Mouse (Mus musculus) spleen, embryonic (tissue): ENCODE measurements around the gene Khsrp.

Experiments
- CTCF ChIA-PET: fragments of 350-600 bp; sonication (Branson Sonifier 250); formaldehyde crosslinking; loops from one replicate; lab custom pipeline; 2022; lab: Charles Lee

Khsrp gene

DNA sequence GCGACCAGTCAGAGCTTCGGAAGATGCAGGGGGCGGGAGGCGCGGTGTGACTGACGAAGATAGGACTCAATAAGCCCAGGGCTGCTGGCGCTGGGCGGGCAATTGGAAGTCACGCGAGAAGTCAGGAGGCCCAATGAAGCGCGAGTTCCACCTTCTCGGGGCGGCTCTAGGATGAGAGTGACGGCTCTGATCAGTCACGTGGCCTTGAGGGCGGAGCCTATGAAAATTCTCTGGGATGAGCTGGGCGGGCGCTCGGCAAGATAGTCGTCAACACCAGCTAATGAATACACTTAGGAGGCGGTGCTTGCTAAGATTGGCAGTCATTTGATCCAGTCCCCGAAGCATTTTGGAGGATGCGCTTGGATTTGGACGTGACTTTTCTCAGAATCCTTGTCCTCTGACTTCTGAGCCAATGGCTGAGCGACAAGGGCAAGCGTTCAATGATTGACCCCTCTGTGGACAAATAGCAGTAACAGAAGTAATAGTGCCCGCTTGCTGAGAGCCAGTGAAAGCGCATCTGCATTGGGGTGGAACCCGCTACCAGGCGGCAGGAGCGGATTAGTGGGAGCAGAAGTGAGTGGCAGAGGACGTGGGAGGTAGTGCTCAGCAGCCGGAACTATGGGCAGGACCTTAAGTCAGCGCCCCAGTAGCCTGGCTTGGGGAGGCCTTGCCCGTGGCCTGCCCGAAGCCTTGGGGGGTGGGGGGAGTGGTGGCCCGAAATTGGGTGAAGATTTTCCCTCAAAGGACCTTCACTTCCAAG lies 519 bp upstream of the Khsrp start:
- CTCF ChIA-PET, result no interaction called here

DNA sequence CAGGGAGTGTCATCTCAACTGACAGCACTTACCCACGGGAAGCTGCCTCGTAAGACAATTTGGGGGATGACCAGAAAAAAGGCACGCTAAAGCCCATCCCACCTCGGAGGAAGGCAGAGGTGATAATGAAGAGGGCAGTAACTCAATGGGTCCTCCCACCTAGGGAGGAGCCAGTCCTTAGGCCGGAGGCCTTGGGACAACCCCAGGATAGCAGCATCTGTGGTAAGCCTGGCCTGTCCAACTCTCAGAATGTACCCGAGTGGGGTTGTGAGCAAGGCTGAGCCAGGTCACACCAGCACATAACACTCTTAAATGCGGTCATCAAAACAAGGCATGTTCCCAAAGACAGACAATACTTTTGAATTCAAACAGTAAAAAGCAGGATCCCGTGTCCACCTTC lies 1.6 kb downstream of the Khsrp start:
- CTCF ChIA-PET, result no interaction called here

- CTCF ChIA-PET, result no interaction called here
Observed at GRCm38 (mm10) chr17:57027471-57027870, 3.9 kb downstream of the Khsrp start.

GRCm38 (mm10) chr17:57020960-57021359 lies 10.4 kb downstream of the Khsrp start:
- CTCF ChIA-PET, result no interaction called here

- CTCF ChIA-PET, result no interaction called here
Observed at GRCm38 (mm10) chr17:57019693-57020092, 11.6 kb downstream of the Khsrp start.

GRCm38 (mm10) chr17:57012245-57012795 lies 19.0 kb downstream of the Khsrp start:
- CTCF ChIA-PET, result no interaction called here

DNA sequence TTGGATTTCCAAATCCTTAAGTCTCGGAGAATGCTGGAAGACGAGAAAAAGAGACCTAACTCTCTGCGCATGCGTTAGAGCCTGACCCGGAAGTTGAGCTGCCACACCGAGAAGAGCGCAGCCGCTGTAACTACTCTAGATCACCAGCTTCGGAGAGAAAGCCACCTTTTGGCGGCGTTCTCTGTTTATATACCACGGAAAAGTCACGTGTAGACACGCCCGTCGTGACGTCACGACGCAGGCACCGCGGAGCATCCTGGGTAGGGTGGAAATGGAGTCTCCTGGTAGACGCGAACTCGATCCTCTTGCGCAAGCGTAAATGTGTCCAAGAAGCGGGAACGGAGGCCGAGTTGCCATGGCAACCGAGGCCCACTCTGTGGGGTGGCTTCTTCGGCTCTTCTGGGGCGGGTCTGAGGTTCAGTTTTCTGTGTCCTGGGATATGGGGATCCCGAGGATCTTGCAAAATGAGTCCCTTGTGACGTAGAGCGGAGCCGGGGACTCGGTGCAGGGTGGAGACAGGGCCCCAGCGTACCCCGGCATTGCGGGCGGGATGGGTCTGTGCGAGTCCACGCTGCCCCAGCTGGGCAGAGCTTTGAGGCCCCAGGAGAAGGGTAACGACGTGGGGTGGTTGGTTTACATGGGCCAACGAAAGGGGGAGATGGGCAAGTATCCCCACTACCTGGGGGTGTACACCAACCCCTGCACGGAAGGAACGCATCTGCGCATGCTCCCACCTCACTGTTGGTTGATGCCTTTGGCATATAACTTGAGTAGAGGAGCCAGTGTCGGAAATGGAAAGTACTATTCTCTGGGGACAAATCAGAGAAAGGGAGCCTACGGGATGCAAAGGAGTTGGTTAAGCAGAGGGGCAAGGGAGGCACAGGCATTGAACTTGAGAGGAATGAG lies 19.8 kb downstream of the Khsrp start, which contains the start of the genes Gtf2f1 and Gm17949:
Gene Gtf2f1 (minus strand): TSS at position 53 of the 906 bp plus-strand sequence.
Gene Gm17949 (plus strand): TSS at position 234 of the 906 bp plus-strand sequence.
- CTCF ChIA-PET, result interaction anchor here (1.2 kb wide), 1 partner anchor 49 kb away, joined by 3 read pairs; no protein-coding TSS in a partner anchor

- CTCF ChIA-PET, result interaction anchor here (1.2 kb wide), 1 partner anchor 50 kb away, joined by 3 read pairs; no protein-coding TSS in a partner anchor
Observed at GRCm38 (mm10) chr17:57010911-57011235, 20.4 kb downstream of the Khsrp start.

- CTCF ChIA-PET, result no interaction called here
Observed at GRCm38 (mm10) chr17:57007137-57007905, 24.0 kb downstream of the Khsrp start.

GRCm38 (mm10) chr17:57003994-57004393 lies 27.3 kb downstream of the Khsrp start:
- CTCF ChIA-PET, result no interaction called here

GRCm38 (mm10) chr17:57001228-57001627 lies 30.1 kb downstream of the Khsrp start:
- CTCF ChIA-PET, result no interaction called here

DNA sequence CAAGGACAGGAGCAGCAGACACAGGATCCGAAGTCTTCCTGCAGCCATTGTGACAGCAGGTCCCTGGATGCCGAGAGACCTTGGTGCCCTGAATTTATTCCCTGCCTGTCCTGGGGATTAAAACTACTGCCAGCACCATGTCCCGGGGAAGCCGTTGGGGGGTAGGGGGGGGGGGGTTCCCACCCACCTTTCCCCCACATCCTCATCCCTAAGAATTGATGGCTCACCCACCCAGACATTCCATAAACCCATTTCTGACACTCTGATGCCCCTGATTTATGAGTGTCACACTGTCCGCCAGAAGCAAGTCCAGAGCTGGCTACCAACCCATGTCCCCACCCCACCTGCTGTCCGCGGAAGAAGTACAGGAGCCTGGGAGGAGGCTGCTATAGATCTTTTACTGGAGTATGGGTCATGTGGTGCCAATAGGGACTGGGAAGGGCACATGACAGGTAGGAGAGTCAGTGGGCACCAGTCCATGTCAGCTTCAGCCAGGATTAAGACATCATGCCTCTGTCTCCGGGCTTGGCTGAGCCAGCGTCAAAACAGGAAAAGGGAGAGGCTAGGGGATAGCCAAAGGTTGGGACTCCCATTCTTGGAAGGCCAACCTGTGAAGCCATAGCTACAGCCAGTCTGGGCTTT lies 31.2 kb downstream of the Khsrp start, which contains the start of gene Pspn:
Gene Pspn (minus strand): TSS at position 51 of the 642 bp plus-strand sequence.
- CTCF ChIA-PET, result no interaction called here

DNA sequence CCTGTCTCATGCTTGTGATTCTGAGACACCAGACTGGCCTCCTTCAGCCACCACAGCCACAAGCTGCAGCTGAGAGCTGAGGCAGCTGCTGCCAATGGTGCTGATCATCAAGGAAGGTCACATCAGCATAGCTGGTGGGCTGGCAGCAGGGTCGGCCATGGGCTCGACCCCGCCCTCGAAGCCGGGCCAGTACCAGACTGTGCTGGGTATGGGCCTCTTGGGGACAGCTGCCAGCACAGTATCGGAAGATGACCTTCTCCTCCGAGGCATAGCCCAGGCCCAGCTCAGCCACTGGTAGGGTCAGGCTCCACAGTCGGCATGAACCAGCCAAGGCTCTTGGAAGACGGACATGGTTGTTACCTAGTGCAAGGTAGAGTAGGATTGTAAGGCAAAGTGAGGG lies 31.9 kb downstream of the Khsrp start:
- CTCF ChIA-PET, result no interaction called here

- CTCF ChIA-PET, result interaction anchor here (1.0 to 1.1 kb wide), 2 partner anchors 232 to 337 kb away, joined by 3 to 5 read pairs; partner anchors contain the start of gene Dus3l
Observed at GRCm38 (mm10) chr17:56997029-56997667, 34.2 kb downstream of the Khsrp start, which contains the start of gene Alkbh7. Gene Alkbh7, plus strand, starts transcription at chr17:56997339.

DNA sequence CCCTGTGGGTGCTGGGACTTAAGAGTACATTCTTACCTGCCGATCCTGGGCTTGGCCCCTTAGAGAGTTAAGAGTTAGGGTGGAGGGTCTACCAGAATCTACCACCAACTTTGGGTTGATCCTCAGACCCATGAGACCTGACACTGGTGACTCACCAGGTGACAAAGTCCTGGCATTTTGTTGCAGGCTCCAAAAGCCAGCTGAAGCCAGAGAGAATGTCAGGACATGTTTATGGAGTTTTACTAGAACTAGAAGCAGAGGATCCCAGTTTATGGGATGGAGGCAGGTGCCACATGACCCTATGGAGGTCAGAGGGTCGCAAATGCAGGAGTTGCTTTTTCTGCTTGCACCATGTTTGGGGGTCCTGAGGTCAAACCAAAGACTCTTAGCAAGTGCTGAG lies 34.8 kb downstream of the Khsrp start:
- CTCF ChIA-PET, result interaction anchor here (1.0 kb wide), 1 partner anchor 338 kb away, joined by 5 read pairs; no protein-coding TSS in a partner anchor

- CTCF ChIA-PET, result no interaction called here
Observed at GRCm38 (mm10) chr17:56995046-56995445, 36.3 kb downstream of the Khsrp start.

DNA sequence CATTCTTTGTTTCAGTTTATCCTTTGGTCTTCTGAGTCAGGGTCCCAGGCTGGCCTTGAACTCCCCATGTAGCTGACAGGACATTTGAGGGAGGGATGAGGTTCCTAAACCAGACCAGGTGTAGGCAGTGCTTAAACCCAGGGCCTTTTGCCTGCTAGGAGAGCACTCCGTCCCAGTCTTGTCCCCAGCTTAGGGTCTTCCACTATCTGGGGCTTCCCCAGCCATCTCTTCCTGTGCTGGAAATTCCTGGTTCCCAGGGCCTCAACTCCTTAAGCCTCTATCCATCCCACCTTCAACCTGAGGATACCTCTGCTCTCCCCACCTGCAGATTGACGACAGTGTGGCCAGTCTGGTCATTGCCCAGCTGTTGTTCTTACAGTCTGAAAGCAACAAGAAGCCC lies 40.4 kb downstream of the Khsrp start:
- CTCF ChIA-PET, result interaction anchor here (0.7 to 0.8 kb wide), 2 partner anchors 18 to 204 kb away, joined by 3 to 9 read pairs; no protein-coding TSS in a partner anchor

DNA sequence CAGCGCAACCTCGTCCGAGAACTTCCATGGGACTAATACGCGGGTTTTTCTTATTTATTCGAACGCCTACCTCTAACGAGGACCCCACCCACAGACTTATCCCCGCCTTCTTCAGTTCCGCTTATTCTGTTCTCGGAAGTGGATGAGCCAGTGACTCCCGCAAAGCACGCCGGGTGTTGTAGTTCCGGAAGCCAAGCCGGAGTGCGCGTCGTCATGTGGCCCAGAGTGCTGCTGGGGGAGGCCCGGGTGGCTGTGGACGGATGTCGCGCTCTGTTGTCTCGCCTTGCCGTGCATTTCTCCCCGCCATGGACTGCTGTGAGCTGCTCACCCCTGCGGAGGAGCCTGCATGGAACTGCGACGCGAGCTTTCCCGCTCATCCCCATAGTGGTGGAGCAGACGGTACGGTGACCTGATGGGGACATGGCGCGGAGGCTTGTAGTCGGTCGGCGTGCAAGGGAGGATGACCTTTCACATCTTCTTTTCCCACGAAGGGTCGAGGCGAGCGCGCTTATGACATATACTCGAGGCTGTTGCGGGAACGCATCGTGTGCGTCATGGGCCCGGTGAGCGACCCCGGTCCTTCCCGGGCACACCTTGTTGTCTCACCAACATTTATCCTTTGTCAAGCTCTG lies 41.1 kb downstream of the Khsrp start, which contains the start of gene Clpp:
Gene Clpp (plus strand): TSS at position 191 of the 632 bp plus-strand sequence.
- CTCF ChIA-PET, result interaction anchor here (0.6 to 0.8 kb wide), 3 partner anchors 19 to 203 kb away, joined by 3 to 9 read pairs (median 3); no protein-coding TSS in a partner anchor
